Mouse (Mus musculus): Measurements from ENCODE around the gene Bend7. TPM values are rescaled to one million over a fixed set of nuclear protein-coding genes. Genes with fewer than 3 reads are reported as not detected.
A peak's percentile ranks its signal among the peaks of the same experiment; 100 is the strongest.

Gene Bend7
- polyA plus RNA-seq, 1 experiment from 2014 or later = 4.5 TPM

DNA sequence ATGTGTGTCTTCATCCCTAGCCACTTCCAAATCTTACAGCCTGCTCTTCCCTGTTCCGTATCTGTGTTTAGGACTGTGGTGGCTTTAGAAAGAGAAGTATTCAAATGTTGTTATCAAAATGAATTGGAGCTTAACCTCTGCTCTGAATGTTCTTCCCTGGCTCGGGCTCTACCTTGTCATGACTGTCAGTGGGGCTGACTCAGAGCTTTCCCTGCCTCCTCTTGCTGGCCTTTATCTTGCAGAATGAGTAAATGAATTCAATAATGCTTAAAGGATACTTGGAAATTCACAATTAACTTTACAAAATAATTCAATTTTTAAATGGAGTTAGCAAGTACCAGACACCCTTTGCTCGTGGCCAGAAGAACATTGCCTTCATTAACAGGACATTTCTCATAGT lies 46.4 kb downstream of the Bend7 start:
- no peak overlapping the region for H3K27ac ChIP-seq (ENCODE audit: low read depth)
- no peaks in the 10 kb centered on the region for H3K9me3 ChIP-seq (ENCODE audit: control insufficient read depth, low read length)
- H3K4me1 ChIP-seq (replicated peaks; ENCODE audit: control insufficient read depth, insufficient read depth, low read length) = no peaks in the 10 kb centered on the region
- H3K4me3 ChIP-seq (ENCODE audit: low read depth, low read length) = no peak overlapping the region
- ATAC-seq (replicated peaks; ENCODE audit: low FRiP score, low TSS enrichment, low read depth) = no peak
- whole genome bisulfite sequencing = 83% methylated on average over 3 of the region's 3 CpGs
- no peaks in the 10 kb centered on the region for H3K36me3 ChIP-seq (ENCODE audit: control insufficient read depth, insufficient read depth, low read length)
- H3K9ac ChIP-seq (ENCODE audit: low read length) = no peak overlapping the region
- no peaks in the 10 kb centered on the region for H3K27me3 ChIP-seq (replicated peaks; ENCODE audit: control insufficient read depth, insufficient read depth, low read length)
- peak; percentile 33 for DNase-seq (ENCODE audit: low spot score)
- H3K4me2 ChIP-seq (ENCODE audit: low read length) = no peak overlapping the region

DNA sequence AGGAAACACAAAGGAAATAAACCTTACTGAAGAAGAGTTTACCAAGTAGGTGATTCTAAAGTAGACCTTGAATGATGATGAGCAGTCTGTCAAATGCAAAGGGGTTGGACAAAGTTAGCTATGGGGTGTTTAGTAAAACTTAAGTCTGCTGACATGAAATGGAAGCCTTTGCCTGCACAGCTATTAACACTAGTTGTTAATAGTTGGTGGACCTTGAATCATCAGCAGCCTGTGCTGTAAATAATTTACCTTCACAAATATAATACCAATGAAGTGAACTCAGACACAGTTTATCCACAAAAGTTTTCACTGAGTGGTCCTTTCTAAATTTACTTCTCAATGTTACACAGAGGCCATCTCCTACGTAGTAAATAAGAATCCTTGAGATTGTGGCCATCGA lies 52.7 kb downstream of the Bend7 start:
- Histone ChIP-seq H3K9ac (ENCODE audit: low read length) (no peak overlapping the region), H3K36me3 (ENCODE audit: control insufficient read depth, insufficient read depth, low read length) (no peaks in the 10 kb centered on the region), H3K4me3 (ENCODE audit: low read depth, low read length) (no peak overlapping the region), H3K4me2 (ENCODE audit: low read length) (no peak overlapping the region), H3K27ac (ENCODE audit: low read depth) (no peak overlapping the region), H3K4me1 (replicated peaks; ENCODE audit: control insufficient read depth, insufficient read depth, low read length) (no peaks in the 10 kb centered on the region), H3K27me3 (replicated peaks; ENCODE audit: control insufficient read depth, insufficient read depth, low read length) (no peaks in the 10 kb centered on the region), H3K9me3 (ENCODE audit: control insufficient read depth, low read length) (no peaks in the 10 kb centered on the region)
- DNase-seq (ENCODE audit: low spot score) (peak; percentile 4), ATAC-seq (replicated peaks; ENCODE audit: low FRiP score, low TSS enrichment, low read depth) (no peak)
- WGBS = 87% methylated on average over 2 of the region's 2 CpGs

DNA sequence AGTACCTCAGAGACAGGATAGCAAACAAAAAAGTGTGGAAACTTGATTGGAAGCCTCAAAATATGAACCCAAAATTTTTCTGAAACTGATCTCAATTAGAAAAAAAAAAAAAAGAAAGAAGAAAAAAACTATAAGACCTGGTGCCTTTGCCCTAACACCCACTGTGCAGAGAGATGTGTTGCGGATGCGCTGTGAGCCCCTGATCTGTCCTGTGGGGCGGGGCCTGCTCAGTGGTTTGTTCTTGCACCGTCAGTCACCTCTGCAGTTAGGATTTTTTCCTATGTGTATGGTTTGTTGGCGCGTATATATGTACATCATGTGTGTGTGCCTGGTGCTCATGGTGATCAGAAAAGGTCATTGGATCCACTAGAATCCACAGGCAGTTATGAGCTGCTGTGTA lies 56.3 kb downstream of the Bend7 start:
- H3K9ac ChIP-seq (ENCODE audit: low read length) = no peak overlapping the region
- no peak overlapping the region for H3K27ac ChIP-seq (ENCODE audit: low read depth)
- DNase-seq (ENCODE audit: low spot score) = no peak
- H3K4me2 ChIP-seq (ENCODE audit: low read length) = no peak overlapping the region
- no peak for ATAC-seq (replicated peaks; ENCODE audit: low FRiP score, low TSS enrichment, low read depth)
- H3K36me3 ChIP-seq (ENCODE audit: control insufficient read depth, insufficient read depth, low read length) = no peaks in the 10 kb centered on the region
- no peaks in the 10 kb centered on the region for H3K27me3 ChIP-seq (replicated peaks; ENCODE audit: control insufficient read depth, insufficient read depth, low read length)
- no peaks in the 10 kb centered on the region for H3K9me3 ChIP-seq (ENCODE audit: control insufficient read depth, low read length)
- H3K4me3 ChIP-seq (ENCODE audit: low read depth, low read length) = no peak overlapping the region
- no peaks in the 10 kb centered on the region for H3K4me1 ChIP-seq (replicated peaks; ENCODE audit: control insufficient read depth, insufficient read depth, low read length)
- 93% methylated on average over 6 of the region's 6 CpGs for WGBS

DNA sequence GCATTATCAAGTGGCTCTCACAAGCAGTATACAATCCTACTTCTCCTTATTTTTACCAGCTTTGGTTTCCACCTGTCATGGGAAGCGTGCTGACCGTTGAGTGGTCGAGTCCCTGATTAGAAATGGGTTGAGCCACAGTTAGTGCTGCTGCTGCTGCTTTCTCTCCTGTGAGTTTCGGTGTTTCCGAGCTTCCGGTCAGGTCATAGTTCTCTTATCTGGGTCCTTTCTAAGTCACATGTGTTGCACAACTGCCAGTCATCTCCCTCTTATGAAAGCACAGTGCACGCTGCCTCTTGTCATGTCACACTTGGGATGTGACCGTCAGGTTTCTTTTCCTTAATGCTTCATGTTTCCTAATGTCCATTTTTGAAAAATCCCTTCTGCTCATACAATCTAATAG lies 59.7 kb downstream of the Bend7 start:
- no peak overlapping the region for H3K4me2 ChIP-seq (ENCODE audit: low read length)
- H3K27ac ChIP-seq (ENCODE audit: low read depth) = no peak overlapping the region
- H3K4me3 ChIP-seq (ENCODE audit: low read depth, low read length) = no peak overlapping the region
- 89% methylated on average over 8 of the region's 8 CpGs for WGBS
- no peaks in the 10 kb centered on the region for H3K9me3 ChIP-seq (ENCODE audit: control insufficient read depth, low read length)
- DNase-seq (ENCODE audit: low spot score) (no peak), ATAC-seq (replicated peaks; ENCODE audit: low FRiP score, low TSS enrichment, low read depth) (no peak)
- no peaks in the 10 kb centered on the region for H3K36me3 ChIP-seq (ENCODE audit: control insufficient read depth, insufficient read depth, low read length)
- H3K9ac ChIP-seq (ENCODE audit: low read length) = no peak overlapping the region
- H3K27me3 ChIP-seq (replicated peaks; ENCODE audit: control insufficient read depth, insufficient read depth, low read length) = no peaks in the 10 kb centered on the region
- no peaks in the 10 kb centered on the region for H3K4me1 ChIP-seq (replicated peaks; ENCODE audit: control insufficient read depth, insufficient read depth, low read length)

DNA sequence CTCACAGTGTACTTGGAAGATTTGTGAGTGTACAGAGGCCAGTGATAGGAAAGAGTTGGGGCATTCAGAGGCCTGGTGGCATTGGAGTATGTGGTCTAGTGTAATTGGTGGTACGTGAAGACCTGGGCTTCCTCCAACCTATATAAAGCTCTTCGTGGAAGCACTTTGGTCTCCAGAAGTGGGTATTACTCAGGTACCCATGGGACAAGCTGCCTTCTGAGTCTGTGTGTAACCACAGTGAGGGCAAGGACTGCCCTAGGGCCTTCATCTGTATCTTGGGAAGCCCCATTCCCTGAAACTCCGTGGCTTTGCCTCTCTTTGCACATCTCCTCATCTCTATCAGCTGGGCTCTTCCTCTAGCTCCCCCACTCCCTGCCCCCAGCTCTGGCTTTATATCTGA lies 64.0 kb downstream of the Bend7 start:
- DNase-seq (ENCODE audit: low spot score) (no peak), ATAC-seq (replicated peaks; ENCODE audit: low FRiP score, low TSS enrichment, low read depth) (no peak)
- Histone ChIP-seq H3K27me3 (replicated peaks; ENCODE audit: control insufficient read depth, insufficient read depth, low read length) (no peaks in the 10 kb centered on the region), H3K9me3 (ENCODE audit: control insufficient read depth, low read length) (no peaks in the 10 kb centered on the region), H3K9ac (ENCODE audit: low read length) (no peak overlapping the region), H3K4me2 (ENCODE audit: low read length) (no peak overlapping the region), H3K27ac (ENCODE audit: low read depth) (no peak overlapping the region), H3K4me1 (replicated peaks; ENCODE audit: control insufficient read depth, insufficient read depth, low read length) (no peaks in the 10 kb centered on the region), H3K36me3 (ENCODE audit: control insufficient read depth, insufficient read depth, low read length) (no peaks in the 10 kb centered on the region), H3K4me3 (ENCODE audit: low read depth, low read length) (no peak overlapping the region)
- 84% methylated on average over 3 of the region's 3 CpGs for WGBS

DNA sequence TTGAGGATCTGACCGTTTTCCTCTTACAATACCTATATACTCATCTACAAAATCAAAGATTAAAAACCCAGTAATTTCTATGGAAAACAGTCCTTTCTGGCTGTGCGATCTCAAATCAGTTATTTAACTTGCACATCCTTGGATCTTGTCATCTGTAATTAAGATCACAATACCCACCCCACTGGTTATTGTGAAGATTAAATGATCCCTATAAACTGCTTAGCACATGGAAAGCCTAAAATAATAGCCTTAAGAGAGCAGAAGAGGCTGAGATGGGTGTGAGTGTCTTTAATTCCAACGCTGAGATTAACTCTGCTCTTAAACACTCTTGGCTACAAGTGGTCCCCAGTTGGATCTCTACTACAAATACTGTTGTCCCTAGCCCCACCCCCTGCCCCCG lies 64.8 kb downstream of the Bend7 start:
- no peak for ATAC-seq (replicated peaks; ENCODE audit: low FRiP score, low TSS enrichment, low read depth)
- WGBS = 83% methylated on average over 4 of the region's 4 CpGs
- H3K4me1 ChIP-seq (replicated peaks; ENCODE audit: control insufficient read depth, insufficient read depth, low read length) = no peaks in the 10 kb centered on the region

DNA sequence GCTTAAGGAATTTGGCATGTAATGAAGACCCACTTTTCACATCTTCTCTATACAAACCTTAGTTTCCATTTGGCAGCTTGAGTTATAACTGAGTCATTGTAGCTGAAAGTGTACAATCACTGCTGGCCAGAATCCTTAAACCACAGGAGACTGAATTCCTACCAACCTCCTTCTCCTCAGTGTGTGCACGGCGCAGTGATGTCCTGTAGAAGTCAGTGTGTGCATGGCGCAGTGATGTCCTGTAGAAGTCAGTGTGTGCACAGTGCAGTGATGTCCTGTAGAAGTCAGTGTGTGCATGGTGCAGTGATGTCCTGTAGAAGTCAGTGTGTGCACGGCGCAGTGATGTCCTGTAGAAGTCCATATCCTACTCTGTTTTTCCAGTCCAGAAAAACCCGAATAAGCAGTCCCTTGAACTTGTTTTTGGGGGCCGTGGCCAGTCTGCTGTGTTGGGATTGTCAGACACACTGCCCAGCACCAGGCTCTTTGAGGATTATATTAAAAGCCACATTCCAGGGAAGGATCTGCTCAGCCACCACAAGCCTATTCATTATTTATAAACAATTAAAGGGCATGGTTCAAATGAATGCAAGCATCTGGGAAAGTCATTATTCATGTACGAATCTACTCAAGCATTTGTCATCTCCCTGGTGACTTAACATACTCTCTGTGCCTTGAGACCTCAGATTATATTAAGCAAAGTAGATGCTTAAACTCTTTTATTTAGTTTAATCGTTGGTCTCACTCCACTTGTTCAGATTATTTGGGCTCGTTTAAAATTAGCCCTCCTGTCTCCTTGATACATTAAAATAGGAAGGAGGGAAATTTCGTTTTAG lies 65.4 kb downstream of the Bend7 start:
- DNase-seq (ENCODE audit: low spot score) (no peak), ATAC-seq (replicated peaks; ENCODE audit: low FRiP score, low TSS enrichment, low read depth) (no peak)
- H3K4me3 ChIP-seq (ENCODE audit: low read depth, low read length) = no peak overlapping the region
- no peak overlapping the region for H3K4me2 ChIP-seq (ENCODE audit: low read length)
- H3K27me3 ChIP-seq (replicated peaks; ENCODE audit: control insufficient read depth, insufficient read depth, low read length) = no peaks in the 10 kb centered on the region
- H3K9me3 ChIP-seq (ENCODE audit: control insufficient read depth, low read length) = no peaks in the 10 kb centered on the region
- H3K9ac ChIP-seq (ENCODE audit: low read length) = no peak overlapping the region
- WGBS = 78% methylated on average over 11 of the region's 11 CpGs
- no peaks in the 10 kb centered on the region for H3K4me1 ChIP-seq (replicated peaks; ENCODE audit: control insufficient read depth, insufficient read depth, low read length)
- H3K27ac ChIP-seq (ENCODE audit: low read depth) = no peak overlapping the region
- no peaks in the 10 kb centered on the region for H3K36me3 ChIP-seq (ENCODE audit: control insufficient read depth, insufficient read depth, low read length)

More for the DNA sequence above, 64.8 kb downstream of the Bend7 start:
- Histone ChIP-seq H3K36me3 (ENCODE audit: control insufficient read depth, insufficient read depth, low read length) (no peaks in the 10 kb centered on the region), H3K27ac (ENCODE audit: low read depth) (no peak overlapping the region), H3K27me3 (replicated peaks; ENCODE audit: control insufficient read depth, insufficient read depth, low read length) (no peaks in the 10 kb centered on the region), H3K4me2 (ENCODE audit: low read length) (no peak overlapping the region), H3K4me3 (ENCODE audit: low read depth, low read length) (no peak overlapping the region), H3K9ac (ENCODE audit: low read length) (no peak overlapping the region), H3K9me3 (ENCODE audit: control insufficient read depth, low read length) (no peaks in the 10 kb centered on the region)
- DNase-seq (ENCODE audit: low spot score) = no peak

DNA sequence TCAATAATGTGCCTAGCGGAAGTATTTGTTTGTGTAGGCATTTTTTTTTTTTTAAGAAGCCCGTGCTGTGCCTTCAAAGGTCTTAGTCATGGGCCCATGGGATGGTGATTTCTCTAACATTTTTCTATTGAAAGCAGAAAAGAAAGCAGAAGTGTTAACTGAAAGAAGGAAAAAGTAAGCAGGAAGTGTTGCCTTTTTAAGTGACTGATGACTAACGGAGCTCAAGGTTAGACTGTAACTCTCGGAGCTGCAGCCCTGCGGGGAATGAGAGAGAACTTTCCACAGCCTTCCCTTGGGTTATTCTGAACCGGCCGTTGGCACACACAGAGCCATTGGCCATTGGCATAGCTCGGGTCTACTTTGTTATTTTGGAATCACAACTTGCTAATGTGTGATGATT lies 66.4 kb downstream of the Bend7 start:
- no peaks in the 10 kb centered on the region for H3K36me3 ChIP-seq (ENCODE audit: control insufficient read depth, insufficient read depth, low read length)
- H3K9ac ChIP-seq (ENCODE audit: low read length) = no peak overlapping the region
- WGBS = 76% methylated on average over 8 of the region's 8 CpGs
- H3K27ac ChIP-seq (ENCODE audit: low read depth) = no peak overlapping the region
- no peak overlapping the region for H3K4me2 ChIP-seq (ENCODE audit: low read length)
- H3K27me3 ChIP-seq (replicated peaks; ENCODE audit: control insufficient read depth, insufficient read depth, low read length) = no peaks in the 10 kb centered on the region
- H3K4me1 ChIP-seq (replicated peaks; ENCODE audit: control insufficient read depth, insufficient read depth, low read length) = no peaks in the 10 kb centered on the region
- DNase-seq (ENCODE audit: low spot score) (no peak), ATAC-seq (replicated peaks; ENCODE audit: low FRiP score, low TSS enrichment, low read depth) (no peak)
- no peak overlapping the region for H3K4me3 ChIP-seq (ENCODE audit: low read depth, low read length)
- no peaks in the 10 kb centered on the region for H3K9me3 ChIP-seq (ENCODE audit: control insufficient read depth, low read length)

DNA sequence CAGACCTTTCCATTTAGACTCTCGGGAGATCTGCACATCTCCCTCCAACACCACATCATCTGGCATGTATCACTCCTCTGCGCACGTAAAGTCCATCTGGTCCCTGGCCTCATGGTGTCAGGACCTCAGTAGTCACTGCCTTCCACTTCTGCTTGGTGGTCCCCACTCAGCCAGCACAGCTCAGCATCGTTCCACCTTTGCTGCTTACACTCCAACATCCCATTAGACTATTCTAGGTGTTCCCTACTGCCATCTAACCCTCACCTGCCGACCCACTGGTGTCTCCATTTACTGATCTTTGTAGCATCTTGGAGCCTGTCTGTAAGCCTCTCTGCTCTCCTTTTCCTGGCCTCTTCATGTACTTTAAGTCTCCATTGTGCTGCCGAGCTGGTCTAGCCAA lies 67.4 kb downstream of the Bend7 start:
- no peaks in the 10 kb centered on the region for H3K9me3 ChIP-seq (ENCODE audit: control insufficient read depth, low read length)
- 87% methylated on average over 6 of the region's 6 CpGs for WGBS

More for the DNA sequence above, 67.4 kb downstream of the Bend7 start:
- Histone ChIP-seq H3K4me2 (ENCODE audit: low read length) (no peak overlapping the region), H3K27ac (ENCODE audit: low read depth) (no peak overlapping the region), H3K9ac (ENCODE audit: low read length) (no peak overlapping the region), H3K27me3 (replicated peaks; ENCODE audit: control insufficient read depth, insufficient read depth, low read length) (no peaks in the 10 kb centered on the region), H3K4me3 (ENCODE audit: low read depth, low read length) (no peak overlapping the region), H3K36me3 (ENCODE audit: control insufficient read depth, insufficient read depth, low read length) (no peaks in the 10 kb centered on the region), H3K4me1 (replicated peaks; ENCODE audit: control insufficient read depth, insufficient read depth, low read length) (no peaks in the 10 kb centered on the region)
- DNase-seq (ENCODE audit: low spot score) (no peak), ATAC-seq (replicated peaks; ENCODE audit: low FRiP score, low TSS enrichment, low read depth) (no peak)

Data from intestine, embryonic 14.5 days (tissue).